Mouse (Mus musculus): ENCODE results near the gene Ppp1r2. TPM values are rescaled to one million over a fixed set of nuclear protein-coding genes. Genes with fewer than 3 reads are reported as not detected.

Gene Ppp1r2
- total and polyA plus RNA-seq, 3 experiments = 33.8 to 75.4 (median 62.4) TPM

GRCm38 (mm10) chr16:31297113-31297512, 22.0 kb upstream of the Ppp1r2 start:
- Histone ChIP-seq H3K9ac (ENCODE audit: insufficient read depth, low read depth) (no peak overlapping the region), H3K27me3 (replicated peaks) (no peaks in the 10 kb centered on the region), H3K4me1 (ENCODE audit: control insufficient read depth in 1 of 2, insufficient read depth in 2 of 2) (peaks cover 4 to 14% of the 10 kb centered on the region in 2 experiments), H3K36me3 (replicated peaks in 1 of 2; ENCODE audit: control insufficient read depth in 1 of 2, insufficient read depth in 1 of 2, low read length in 1 of 2) (no peaks in the 10 kb centered on the region), H3K9me3 (replicated peaks; ENCODE audit: low read length) (no peaks in the 10 kb centered on the region), H3K27ac (ENCODE audit: insufficient read depth, low read depth) (no peak overlapping the region), H3K79me2 (replicated peaks; ENCODE audit: control insufficient read depth, extremely low read depth, insufficient read depth, poor library complexity, severe bottlenecking) (no peaks in the 10 kb centered on the region), H3K4me3 (replicated peaks in 1 of 3; ENCODE audit: low read depth in 2 of 3, low read length in 2 of 3, poor library complexity in 1 of 3) (no peak overlapping the region), H3K4me2 (ENCODE audit: insufficient read depth, low read depth, poor library complexity, severe bottlenecking) (no peak overlapping the region; the same call in 1 of the 2 replicates)
- no peak for DNase-seq (ENCODE audit: extremely low read depth)
- TF ChIP-seq ELF1 (IDR thresholded peaks at IDR 0.05; ENCODE audit: low read depth, low read length) (peak; percentile 77), E2F4 (IDR thresholded peaks at IDR 0.05; ENCODE audit: insufficient replicate concordance, low read depth, low read length) (no peak), NELFE (IDR thresholded peaks at IDR 0.05; ENCODE audit: low read depth, low read length) (no peak)
- dilution Hi-C loops (cut with MboI; ENCODE audit: extremely low pct_ligation_motif_present, extremely low pct_unique_long_range_greater_than_20kb, low sequenced_read_pairs) = no loop called here
- in situ Hi-C loops (cut with MboI; ENCODE audit: low pct_ligation_motif_present, low pct_unique_long_range_greater_than_20kb, low sequenced_read_pairs) = no loop called here

GRCm38 (mm10) chr16:31293761-31294160, 18.7 kb upstream of the Ppp1r2 start:
- dilution Hi-C loops (cut with MboI; ENCODE audit: extremely low pct_ligation_motif_present, extremely low pct_unique_long_range_greater_than_20kb, low sequenced_read_pairs) (no loop called here), in situ Hi-C loops (cut with MboI; ENCODE audit: low pct_ligation_motif_present, low pct_unique_long_range_greater_than_20kb, low sequenced_read_pairs) (no loop called here)
- Histone ChIP-seq H3K4me1 (ENCODE audit: control insufficient read depth in 1 of 2, insufficient read depth in 2 of 2) (peaks cover 4 to 10% of the 10 kb centered on the region in 2 experiments; a peak in 3 of 4 replicates), H3K9ac (ENCODE audit: insufficient read depth, low read depth) (no peak overlapping the region), H3K4me3 (replicated peaks in 1 of 3; ENCODE audit: low read depth in 2 of 3, low read length in 2 of 3, poor library complexity in 1 of 3) (no peak overlapping the region), H3K27ac (ENCODE audit: insufficient read depth, low read depth) (no peak overlapping the region), H3K9me3 (replicated peaks; ENCODE audit: low read length) (no peaks in the 10 kb centered on the region), H3K27me3 (replicated peaks) (no peaks in the 10 kb centered on the region), H3K79me2 (replicated peaks; ENCODE audit: control insufficient read depth, extremely low read depth, insufficient read depth, poor library complexity, severe bottlenecking) (no peaks in the 10 kb centered on the region), H3K4me2 (ENCODE audit: insufficient read depth, low read depth, poor library complexity, severe bottlenecking) (no peak overlapping the region), H3K36me3 (replicated peaks in 1 of 2; ENCODE audit: control insufficient read depth in 1 of 2, insufficient read depth in 1 of 2, low read length in 1 of 2) (no peaks in the 10 kb centered on the region)
- peak; percentile 24; the same call in 1 of the 2 replicates for TF ChIP-seq EP300 (IDR thresholded peaks at IDR 0.05; ENCODE audit: low read length)
- no peak for TF ChIP-seq SMC3 (IDR thresholded peaks at IDR 0.05; ENCODE audit: low read depth, low read length)
- no peak for TF ChIP-seq POLR2AphosphoS2 (IDR thresholded peaks at IDR 0.05; ENCODE audit: low read depth, low read length)
- TF ChIP-seq MAZ (IDR thresholded peaks at IDR 0.05; ENCODE audit: low read depth, low read length) = no peak
- no peak for TF ChIP-seq RAD21 (IDR thresholded peaks at IDR 0.05; ENCODE audit: low read depth, low read length)
- no peak for DNase-seq (ENCODE audit: extremely low read depth)

- DNase-seq (ENCODE audit: extremely low read depth) = no peak
- Histone ChIP-seq H3K27ac (ENCODE audit: insufficient read depth, low read depth) (no peak overlapping the region), H3K4me1 (ENCODE audit: control insufficient read depth in 1 of 2, insufficient read depth in 2 of 2) (peaks cover 2 to 10% of the 10 kb centered on the region in 2 experiments; a peak in 3 of 4 replicates), H3K9me3 (replicated peaks; ENCODE audit: low read length) (no peaks in the 10 kb centered on the region), H3K36me3 (replicated peaks in 1 of 2; ENCODE audit: control insufficient read depth in 1 of 2, insufficient read depth in 1 of 2, low read length in 1 of 2) (no peaks in the 10 kb centered on the region), H3K9ac (ENCODE audit: insufficient read depth, low read depth) (no peak overlapping the region), H3K4me2 (ENCODE audit: insufficient read depth, low read depth, poor library complexity, severe bottlenecking) (no peak overlapping the region), H3K27me3 (replicated peaks) (no peaks in the 10 kb centered on the region), H3K4me3 (replicated peaks in 1 of 3; ENCODE audit: low read depth in 2 of 3, low read length in 2 of 3, poor library complexity in 1 of 3) (no peak overlapping the region), H3K79me2 (replicated peaks; ENCODE audit: control insufficient read depth, extremely low read depth, insufficient read depth, poor library complexity, severe bottlenecking) (no peaks in the 10 kb centered on the region)
- dilution Hi-C loops (cut with MboI; ENCODE audit: extremely low pct_ligation_motif_present, extremely low pct_unique_long_range_greater_than_20kb, low sequenced_read_pairs) (no loop called here), in situ Hi-C loops (cut with MboI; ENCODE audit: low pct_ligation_motif_present, low pct_unique_long_range_greater_than_20kb, low sequenced_read_pairs) (no loop called here)
- TF ChIP-seq ZC3H11A (IDR thresholded peaks at IDR 0.05; ENCODE audit: low read depth, low read length) (no peak), SIN3A (IDR thresholded peaks at IDR 0.05; ENCODE audit: low read length) (no peak), SMC3 (IDR thresholded peaks at IDR 0.05; ENCODE audit: low read depth, low read length) (no peak), MAZ (IDR thresholded peaks at IDR 0.05; ENCODE audit: low read depth, low read length) (no peak), USF2 (conservative IDR thresholded peaks at IDR 0.05; ENCODE audit: low read depth, low read length) (no peak), EP300 (IDR thresholded peaks at IDR 0.05; ENCODE audit: low read length) (no peak), NELFE (IDR thresholded peaks at IDR 0.05; ENCODE audit: low read depth, low read length) (no peak), HCFC1 (IDR thresholded peaks at IDR 0.05; ENCODE audit: low read depth, low read length) (no peak), CHD2 (IDR thresholded peaks at IDR 0.05; ENCODE audit: low read length) (no peak), UBTF (IDR thresholded peaks at IDR 0.05; ENCODE audit: low read depth, low read length) (no peak), RAD21 (IDR thresholded peaks at IDR 0.05; ENCODE audit: low read depth, low read length) (no peak), MAX (IDR thresholded peaks at IDR 0.05; ENCODE audit: low read length) (no peak)
Measured at GRCm38 (mm10) chr16:31290751-31291365, 15.8 kb upstream of the Ppp1r2 start.

All from CH12.LX (cell line).